Mouse (Mus musculus) testis, adult 2 months (tissue): ENCODE measurements at regions not wholly inside any gene's neighbourhood (a gene's known extent, or its start where the extent isn't known, plus 50 kb on each side); places are given as distances from the start of the nearest gene placed in this dataset.

Experiments used
- CTCF ChIP-seq: fragments of 200-500 bp; IDR thresholded peaks from 2 replicates; pipeline ENCODE4 v1.5.1; 2012; ENCODE audit warnings: low read depth, mild to moderate bottlenecking, inconsistent platforms, low read length, moderate library complexity; ENCODE audit not compliant: control insufficient read depth, insufficient read depth, insufficient replicate concordance
- POLR2A ChIP-seq: fragments of 200-500 bp; IDR thresholded peaks from 2 replicates; pipeline ENCODE4 v1.6.1; 2012; ENCODE audit warnings: low read depth, mild to moderate bottlenecking, inconsistent platforms, low read length, moderate library complexity; ENCODE audit not compliant: control insufficient read depth

DNA sequence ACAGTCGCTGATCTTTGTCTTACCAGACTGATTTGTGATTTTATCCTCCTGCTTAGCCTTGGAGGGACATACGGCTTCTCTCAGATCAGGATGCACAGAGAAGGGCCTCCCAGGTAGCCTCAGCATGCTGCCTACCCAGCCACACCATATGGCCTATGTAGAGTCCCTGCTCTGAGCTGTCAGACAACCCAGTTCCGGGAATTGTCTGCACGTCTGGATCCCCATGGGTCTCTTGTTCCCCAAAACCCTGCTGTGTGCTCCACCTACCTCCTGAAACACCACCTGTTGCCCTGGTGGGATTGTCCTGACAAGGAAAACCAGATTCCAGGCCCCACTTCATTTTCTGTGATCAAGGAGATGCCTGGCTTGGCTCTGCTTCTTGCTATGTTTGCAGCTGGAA is 64.1 kb upstream of the Acbd6 start:
- TF ChIP-seq CTCF: no peak
- no peak for TF ChIP-seq POLR2A
